Mouse (Mus musculus): ENCODE results near the gene Bcl6b. TPM values are rescaled to one million over a fixed set of nuclear protein-coding genes. Genes with fewer than 3 reads are reported as not detected.

Gene Bcl6b
- 0.45 to 1.1 TPM (median 0.85 TPM) in 4 replicates for total RNA-seq (2023; ENCODE audit: inconsistent age)

GRCm38 (mm10) chr11:70229260-70230010, at the start of gene Bcl6b:
TSS of gene Bcl6b (minus strand) at chr11:70229798.

GRCm38 (mm10) chr11:70254931-70255531, 25.4 kb upstream of the Bcl6b start, which contains the start of gene Alox12:
TSS of gene Alox12 (minus strand) at chr11:70255353.

GRCm38 (mm10) chr11:70239541-70240279, 10.1 kb upstream of the Bcl6b start, which contains the start of the genes Gm21988 and Rnasek:
TSS of gene Gm21988 (minus strand) at chr11:70239830.
TSS of gene Rnasek (minus strand) at chr11:70239842.

GRCm38 (mm10) chr11:70237457-70238167, 8.0 kb upstream of the Bcl6b start, which contains the start of gene 0610010K14Rik:
TSS of gene 0610010K14Rik (minus strand) at chr11:70237914.

GRCm38 (mm10) chr11:70220731-70221602, 8.6 kb downstream of the Bcl6b start, which contains the start of gene Slc16a13:
TSS of gene Slc16a13 (minus strand) at chr11:70221064.

GRCm38 (mm10) chr11:70212423-70212822, 17.2 kb downstream of the Bcl6b start, which contains the start of gene Slc16a11:
TSS of gene Slc16a11 (plus strand) at chr11:70212752.

Other genes with a start within 250 kb of the Bcl6b start
- 103 to 123 TPM (median 108 TPM) in 4 replicates for gene Ctdnep1, start 248.6 kb downstream of the Bcl6b start, total RNA-seq (2023; ENCODE audit: inconsistent age)
- gene Elp5, start 247.3 kb downstream of the Bcl6b start, total RNA-seq (2023; ENCODE audit: inconsistent age) = 34.4 to 62.8 TPM (median 46.7 TPM) in 4 replicates
- gene Gabarap, start 238.7 kb downstream of the Bcl6b start, total RNA-seq (2023; ENCODE audit: inconsistent age) = 311 to 355 TPM (median 331 TPM) in 4 replicates
- gene Phf23, start 234.0 kb downstream of the Bcl6b start, total RNA-seq (2023; ENCODE audit: inconsistent age) = 52.7 to 62.9 TPM (median 56.6 TPM) in 4 replicates
- 48.4 to 53.5 TPM (median 51.0 TPM) in 4 replicates for gene Dvl2, start 229.2 kb downstream of the Bcl6b start, total RNA-seq (2023; ENCODE audit: inconsistent age)
- 53.0 to 60.7 TPM (median 59.3 TPM) in 4 replicates for gene Acadvl, start 214.4 kb downstream of the Bcl6b start, total RNA-seq (2023; ENCODE audit: inconsistent age)
- 3.5 to 5.4 TPM (median 4.2 TPM) in 4 replicates for gene Dlg4, start 212.9 kb downstream of the Bcl6b start, total RNA-seq (2023; ENCODE audit: inconsistent age)
- not detected in 4 replicates for gene Asgr1, start 175.7 kb downstream of the Bcl6b start, total RNA-seq (2023; ENCODE audit: inconsistent age)
- gene Asgr2, start 137.2 kb downstream of the Bcl6b start, total RNA-seq (2023; ENCODE audit: inconsistent age) = not detected in 4 replicates
- gene Mgl2, start 99.5 kb downstream of the Bcl6b start, total RNA-seq (2023; ENCODE audit: inconsistent age) = not detected in 4 replicates
- gene Clec10a, start 73.6 kb downstream of the Bcl6b start, total RNA-seq (2023; ENCODE audit: inconsistent age) = 0.57 TPM in 1 of 4 replicates, not detected in the others
- gene Slc16a11, start 17.0 kb downstream of the Bcl6b start, total RNA-seq (2023; ENCODE audit: inconsistent age) = not detected in 4 replicates
- 1.8 to 2.3 TPM (median 2.1 TPM) in 4 replicates for gene Slc16a13, start 8.7 kb downstream of the Bcl6b start, total RNA-seq (2023; ENCODE audit: inconsistent age)
- gene 0610010K14Rik, start 8.1 kb upstream of the Bcl6b start, total RNA-seq (2023; ENCODE audit: inconsistent age) = 62.4 to 92.8 TPM (median 71.3 TPM) in 4 replicates
- gene Gm21988, start 10.0 kb upstream of the Bcl6b start, total RNA-seq (2023; ENCODE audit: inconsistent age) = 4.4 to 9.6 TPM (median 7.2 TPM) in 4 replicates
- gene Rnasek, start 10.0 kb upstream of the Bcl6b start, total RNA-seq (2023; ENCODE audit: inconsistent age) = 73.2 to 81.6 TPM (median 73.8 TPM) in 4 replicates
- 0.57 to 0.64 TPM in 2 of 4 replicates, not detected in the others for gene Alox12, start 25.6 kb upstream of the Bcl6b start, total RNA-seq (2023; ENCODE audit: inconsistent age)
- gene Alox12e, start 92.8 kb upstream of the Bcl6b start, total RNA-seq (2023; ENCODE audit: inconsistent age) = not detected in 4 replicates
- 0.21 to 1.9 TPM (median 0.26 TPM) in 3 of 4 replicates, not detected in the other for gene Alox15, start 122.2 kb upstream of the Bcl6b start, total RNA-seq (2023; ENCODE audit: inconsistent age)
- gene Pelp1, start 180.2 kb upstream of the Bcl6b start, total RNA-seq (2023; ENCODE audit: inconsistent age) = 26.4 to 29.9 TPM (median 28.0 TPM) in 4 replicates
- gene Arrb2, start 202.8 kb upstream of the Bcl6b start, total RNA-seq (2023; ENCODE audit: inconsistent age) = 93.3 to 103 TPM (median 98.7 TPM) in 4 replicates
- 39.8 to 46.9 TPM (median 43.4 TPM) in 4 replicates for gene Med11, start 222.1 kb upstream of the Bcl6b start, total RNA-seq (2023; ENCODE audit: inconsistent age)
- 1.3 to 2.1 TPM (median 1.4 TPM) in 4 replicates for gene Zmynd15, start 229.6 kb upstream of the Bcl6b start, total RNA-seq (2023; ENCODE audit: inconsistent age)
- gene Cxcl16, start 230.2 kb upstream of the Bcl6b start, total RNA-seq (2023; ENCODE audit: inconsistent age) = 6.6 to 9.3 TPM (median 7.2 TPM) in 4 replicates

All from B cell, adult (primary cell).